Mouse (Mus musculus) hindbrain, embryonic 15.5 days (tissue): ENCODE data around the gene Snx10. TPM values are rescaled to one million over a fixed set of nuclear protein-coding genes. Genes with fewer than 3 reads are reported as not detected.

Experiments used
- ATAC-seq: fragments of 200-750 bp; cut with Nextera tagmentation; 2 replicates; pipeline ENCODE4 v1.8.0; 2017; ENCODE audit warnings: low read depth, moderate number of reproducible peaks, moderate TSS enrichment; ENCODE audit not compliant: low FRiP score
- H3K27ac ChIP-seq: fragments of 300-500 bp; sonication (generic); replicated peaks from 2 replicates; pipeline ENCODE4 v1.5.1; 2015; ENCODE audit warnings: mild to moderate bottlenecking, inconsistent platforms
- H3K27me3 ChIP-seq: fragments of 300-500 bp; sonication (generic); 2 replicates; pipeline ENCODE4 v1.6.1; 2015; ENCODE audit warnings: control low read depth, inconsistent platforms
- H3K36me3 ChIP-seq: fragments of 300-500 bp; sonication (generic); 2 replicates; pipeline ENCODE4 v1.6.1; 2015; ENCODE audit warnings: control low read depth, inconsistent platforms
- H3K4me1 ChIP-seq: fragments of 300-500 bp; sonication (generic); replicated peaks from 2 replicates; pipeline ENCODE4 v1.6.1; 2015; ENCODE audit warnings: control low read depth, inconsistent platforms
- H3K4me2 ChIP-seq: fragments of 300-500 bp; sonication (generic); 2 replicates; pipeline ENCODE4 v1.6.1; 2015; ENCODE audit warnings: moderate library complexity, mild to moderate bottlenecking, inconsistent platforms
- H3K4me3 ChIP-seq: fragments of 300-500 bp; sonication (generic); 2 replicates; pipeline ENCODE4 v1.5.1; 2015; ENCODE audit warnings: mild to moderate bottlenecking, inconsistent platforms
- H3K9ac ChIP-seq: fragments of 300-500 bp; sonication (generic); 2 replicates; pipeline ENCODE4 v1.6.1; 2015; ENCODE audit warnings: inconsistent platforms
- H3K9me3 ChIP-seq: fragments of 300-500 bp; sonication (generic); 2 replicates; pipeline ENCODE4 v1.6.1; 2016; ENCODE audit warnings: control low read depth, inconsistent platforms
- WGBS: fragments of 180-500 bp; shearing (Covaris S2); methylation state at CpG from one replicate; pipeline ENCODE4 v1.1.7; 2015; 5-methylcytosine and 5-hydroxymethylcytosine counted together
- microRNA-seq: library from miRNA; unstranded; fragments of <30 nt; microRNA quantifications from one replicate; pipeline ENCODE4, GENCODE M21; 2016
- polyA plus RNA-seq: library from polyadenylated mRNA; unstranded; fragments of >200 nt; fragmentation: Nextera tagmentation; extraction: Ambion mirVana; gene quantifications from 2 replicates; pipeline ENCODE4 v1.2.1, GENCODE M21; 2015

Snx10 gene
- polyA plus RNA-seq, 1 experiment from 2014 or later: 61.6 TPM

- no peaks in the 10 kb centered on the region for H3K27me3 ChIP-seq
- no peak overlapping the region for H3K27ac ChIP-seq
- no peak for ATAC-seq
- no peaks in the 10 kb centered on the region for H3K36me3 ChIP-seq
- H3K4me3 ChIP-seq: no peak overlapping the region
- H3K9ac ChIP-seq: no peak overlapping the region
- 78% methylated on average over 4 of the region's 4 CpGs for WGBS
- no peaks in the 10 kb centered on the region for H3K9me3 ChIP-seq
- H3K4me2 ChIP-seq: no peak overlapping the region
- H3K4me1 ChIP-seq: peaks cover 13% of the 10 kb centered on the region; the same call in 1 of the 2 replicates
These were observed 109.4 kb downstream of the Snx10 start for GRCm38 (mm10) chr6:51632928-51633662.

GRCm38 (mm10) chr6:51633663-51634362, 110.1 kb downstream of the Snx10 start:
- no peak for ATAC-seq
- no peak overlapping the region for H3K27ac ChIP-seq
- H3K27me3 ChIP-seq: no peaks in the 10 kb centered on the region
- no peak overlapping the region for H3K4me3 ChIP-seq
- H3K36me3 ChIP-seq: no peaks in the 10 kb centered on the region
- H3K4me2 ChIP-seq: no peak overlapping the region
- 70% methylated on average over 8 of the region's 8 CpGs for WGBS
- no peaks in the 10 kb centered on the region for H3K9me3 ChIP-seq
- H3K9ac ChIP-seq: no peak overlapping the region
- H3K4me1 ChIP-seq: peaks cover 13% of the 10 kb centered on the region; the same call in 1 of the 2 replicates

- H3K36me3 ChIP-seq: no peaks in the 10 kb centered on the region
- no peaks in the 10 kb centered on the region for H3K27me3 ChIP-seq
- H3K4me2 ChIP-seq: no peak overlapping the region
- H3K9ac ChIP-seq: no peak overlapping the region
- no peaks in the 10 kb centered on the region for H3K9me3 ChIP-seq
- H3K4me1 ChIP-seq: peaks cover 13% of the 10 kb centered on the region; the same call in 1 of the 2 replicates
- no peak overlapping the region for H3K4me3 ChIP-seq
- 63% methylated on average over 11 of the region's 11 CpGs for WGBS
- ATAC-seq: no peak
- no peak overlapping the region for H3K27ac ChIP-seq
These were observed 112.4 kb downstream of the Snx10 start for GRCm38 (mm10) chr6:51636019-51636568.

Small RNAs within 50 kb of the gene (microRNA-seq; reads per million reads assigned to microRNA genes)
- not detected for gene Gm22914

Other genes with a start within 250 kb of the Snx10 start
- gene Nfe2l3, start 91.2 kb upstream of the Snx10 start, polyA plus RNA-seq: 7.4 and 7.5 TPM in 2 replicates
- gene Hnrnpa2b1, start 54.0 kb upstream of the Snx10 start, polyA plus RNA-seq: 1,277 and 1,313 TPM in 2 replicates
- gene Cbx3, start 53.5 kb upstream of the Snx10 start, polyA plus RNA-seq: 335 and 378 TPM in 2 replicates